Mouse (Mus musculus) testis, adult 2 months (tissue): ENCODE data around the gene Trappc2.

Experiments used
- CTCF ChIP-seq: fragments of 200-500 bp; IDR thresholded peaks from 2 replicates; pipeline ENCODE4 v1.5.1; 2012; ENCODE audit warnings: low read depth, mild to moderate bottlenecking, inconsistent platforms, low read length, moderate library complexity; ENCODE audit not compliant: control insufficient read depth, insufficient read depth, insufficient replicate concordance
- POLR2A ChIP-seq: fragments of 200-500 bp; IDR thresholded peaks from 2 replicates; pipeline ENCODE4 v1.6.1; 2012; ENCODE audit warnings: low read depth, mild to moderate bottlenecking, inconsistent platforms, low read length, moderate library complexity; ENCODE audit not compliant: control insufficient read depth

GRCm38 (mm10) chrX:166454331-166454730, 14.0 kb downstream of the Trappc2 start:
- no peak for TF ChIP-seq POLR2A
- TF ChIP-seq CTCF = no peak
